Mouse (Mus musculus) liver, postnatal 0 days (tissue): ENCODE measurements around the gene Gabbr2. TPM values are rescaled to one million over a fixed set of nuclear protein-coding genes. Genes with fewer than 3 reads are reported as not detected.
A peak's percentile ranks its signal among the peaks of the same experiment; 100 is the strongest.

Experiments
- ATAC-seq: fragments of 200-750 bp; cut with Nextera tagmentation; 2 replicates; pipeline ENCODE4 v1.8.0; 2017; ENCODE audit warnings: mild to moderate bottlenecking, moderate library complexity
- DNase-seq: peaks from one replicate; pipeline ENCODE4 v3.0.0-alpha.2; 2016
- H3K27ac ChIP-seq: fragments of 300-500 bp; sonication (generic); 2 replicates; pipeline ENCODE4 v1.5.1; 2014; ENCODE audit warnings: antibody characterized with exemption, moderate library complexity, mild to moderate bottlenecking, low read depth
- H3K27me3 ChIP-seq: fragments of 300-500 bp; sonication (generic); 2 replicates; pipeline ENCODE4 v1.6.1; 2014; ENCODE audit warnings: low read length, control low read depth, mixed read lengths; ENCODE audit not compliant: insufficient read depth
- H3K36me3 ChIP-seq: fragments of 300-500 bp; sonication (generic); replicated peaks from 2 replicates; pipeline ENCODE4 v1.6.1; 2014; ENCODE audit warnings: mild to moderate bottlenecking, control low read depth, low read length, moderate library complexity, mixed read lengths; ENCODE audit not compliant: insufficient read depth
- H3K4me1 ChIP-seq: fragments of 300-500 bp; sonication (generic); 2 replicates; pipeline ENCODE4 v1.6.1; 2014; ENCODE audit warnings: antibody characterized with exemption, mild to moderate bottlenecking, control low read depth; ENCODE audit not compliant: insufficient read depth
- H3K4me2 ChIP-seq: fragments of 300-500 bp; sonication (generic); 2 replicates; pipeline ENCODE4 v1.6.1; 2014; ENCODE audit warnings: low read depth, mild to moderate bottlenecking, low read length, moderate library complexity, mixed read lengths
- H3K4me3 ChIP-seq: fragments of 300-500 bp; sonication (generic); 2 replicates; pipeline ENCODE4 v1.5.1; 2014; ENCODE audit warnings: low read depth, low read length
- H3K9ac ChIP-seq: fragments of 300-500 bp; sonication (generic); replicated peaks from 2 replicates; pipeline ENCODE4 v1.6.1; 2014; ENCODE audit warnings: mild to moderate bottlenecking, moderate library complexity
- H3K9me3 ChIP-seq: fragments of 300-500 bp; sonication (generic); 2 replicates; pipeline ENCODE4 v1.6.1; 2016; ENCODE audit warnings: mild to moderate bottlenecking, control low read depth, low read length, mixed read lengths
- CTCF ChIP-seq: sonication (generic); IDR thresholded peaks from 2 replicates; pipeline ENCODE4 v1.5.1; 2016; ENCODE audit warnings: antibody characterized with exemption, low read depth
- EP300 ChIP-seq: IDR thresholded peaks from 2 replicates; pipeline ENCODE4 v1.6.1; 2016; ENCODE audit warnings: antibody characterized with exemption, low read depth, mild to moderate bottlenecking
- WGBS: fragments of 180-500 bp; shearing (Covaris S2); extraction: QIAGEN DNeasy Blood & Tissue Kit; methylation state at CpG from one replicate; pipeline ENCODE4 v1.1.7; 2014; ENCODE audit not compliant: insufficient replicate concordance; 5-methylcytosine and 5-hydroxymethylcytosine counted together
- polyA plus RNA-seq: library from polyadenylated mRNA; unstranded; fragments of >200 nt; fragmentation: Nextera tagmentation; extraction: Ambion mirVana; gene quantifications from 2 replicates; pipeline ENCODE4 v1.2.1, GENCODE M21; 2015

Gabbr2 gene
- polyA plus RNA-seq, 1 experiment from 2014 or later, result 0.20 TPM

DNA sequence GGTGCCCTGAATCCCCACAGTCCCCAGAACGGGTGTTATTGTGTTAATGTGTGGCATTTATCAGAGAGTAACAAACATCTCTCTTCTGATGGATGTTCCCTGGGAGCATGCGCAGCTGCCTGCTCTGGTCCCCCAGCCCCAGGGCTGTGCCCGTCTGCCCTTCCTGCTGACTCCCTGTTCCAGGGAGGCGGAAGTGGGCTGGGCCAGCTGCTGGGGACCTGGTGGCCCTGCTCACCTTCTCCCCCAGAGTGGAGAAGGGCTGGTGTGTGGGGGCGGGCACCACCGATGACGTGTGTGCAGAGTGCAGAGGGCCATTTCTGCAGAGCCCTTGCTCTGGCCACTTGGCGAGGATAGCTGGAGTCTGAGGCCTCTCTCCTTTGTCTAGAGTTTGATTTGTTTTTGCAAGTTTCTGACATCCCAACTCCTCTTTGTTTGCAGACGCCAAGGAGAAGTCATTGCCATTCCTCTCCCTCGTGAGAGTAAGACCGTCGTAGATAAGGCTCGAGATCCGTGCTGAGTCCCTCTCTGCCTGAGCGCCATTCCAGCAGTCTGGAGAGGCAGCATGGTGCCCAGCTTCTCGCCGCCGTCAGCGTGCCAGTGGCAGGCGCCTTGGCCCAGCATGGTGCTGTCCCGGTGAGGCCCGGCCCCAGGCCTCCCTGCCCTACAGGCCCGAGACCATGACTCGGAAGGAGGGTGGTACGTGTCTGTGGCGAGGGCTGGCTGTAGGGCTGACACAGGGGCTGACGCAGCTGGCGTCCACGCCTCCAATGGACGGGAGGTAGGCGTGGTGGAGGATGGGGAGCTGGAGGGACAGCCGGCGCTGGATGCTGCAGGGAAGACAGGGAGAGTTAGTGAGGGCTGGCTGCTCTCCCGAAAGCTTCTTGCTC lies 327.3 kb downstream of the Gabbr2 start:
- TF ChIP-seq EP300 (no peak), CTCF (no peak)
- Histone ChIP-seq H3K9me3 (no peaks in the 10 kb centered on the region), H3K27ac (peak overlapping the region; percentile 22; the same call in 1 of the 2 replicates), H3K4me1 (peaks cover 9% of the 10 kb centered on the region), H3K36me3 (no peaks in the 10 kb centered on the region), H3K4me3 (peak overlapping the region; percentile 30), H3K9ac (peak overlapping the region; percentile 58), H3K4me2 (peak overlapping the region; percentile 67), H3K27me3 (no peaks in the 10 kb centered on the region)
- DNase-seq, result peak; percentile 59
- peak; percentile 77 for ATAC-seq
- WGBS, result 8% methylated on average over 32 of the region's 34 CpGs

DNA sequence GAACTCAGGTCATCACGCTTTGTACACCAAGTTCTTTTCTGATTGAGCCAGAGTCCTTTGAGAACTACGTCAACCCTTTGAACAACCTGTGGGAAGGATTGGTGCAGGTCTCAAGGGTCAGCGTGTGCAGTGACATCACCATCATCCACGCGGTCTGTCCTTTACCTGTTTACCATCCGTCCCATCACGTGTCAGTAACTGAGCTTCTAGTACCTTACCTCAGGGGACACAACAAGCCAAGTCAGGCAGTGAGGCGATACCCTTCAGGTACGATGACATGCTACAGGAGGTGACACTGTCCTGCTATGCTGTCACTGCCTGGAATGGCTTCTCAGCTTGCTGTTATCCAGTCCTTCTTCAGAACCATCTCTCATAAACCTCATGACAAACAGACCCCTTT lies 330.2 kb downstream of the Gabbr2 start:
- TF ChIP-seq EP300 (peak; percentile 59; the same call in 1 of the 2 replicates), CTCF (no peak)
- Histone ChIP-seq H3K36me3 (no peaks in the 10 kb centered on the region), H3K9me3 (no peaks in the 10 kb centered on the region), H3K4me2 (no peak overlapping the region), H3K9ac (no peak overlapping the region), H3K4me3 (no peak overlapping the region), H3K27me3 (no peaks in the 10 kb centered on the region), H3K4me1 (peaks cover 9% of the 10 kb centered on the region), H3K27ac (no peak overlapping the region)
- DNase-seq (peak; percentile 40), ATAC-seq (peak; percentile 85)
- WGBS, result 66% methylated on average over 9 of the region's 9 CpGs

DNA sequence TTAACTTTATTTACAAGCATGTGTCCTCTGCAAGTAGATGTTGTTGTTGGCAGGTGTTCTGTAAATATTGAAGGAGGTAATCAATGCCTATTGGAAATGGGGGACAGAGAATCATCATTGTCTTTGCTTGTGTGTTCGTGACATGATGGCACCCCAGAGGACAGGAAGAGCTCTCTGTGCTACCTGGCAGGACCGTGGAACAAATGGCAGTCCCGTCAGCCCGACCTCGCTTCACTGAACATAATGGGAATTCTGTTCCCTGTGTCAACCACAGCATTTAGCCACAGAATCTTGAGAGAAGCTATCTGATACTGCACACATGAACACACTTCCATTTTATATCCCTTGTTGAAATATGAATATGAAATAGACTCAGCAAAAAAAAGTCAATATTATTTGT lies 332.7 kb downstream of the Gabbr2 start:
- Histone ChIP-seq H3K9ac (no peak overlapping the region), H3K4me1 (peaks cover under 1% of the 10 kb centered on the region), H3K36me3 (no peaks in the 10 kb centered on the region), H3K27ac (no peak overlapping the region), H3K27me3 (no peaks in the 10 kb centered on the region), H3K9me3 (no peaks in the 10 kb centered on the region), H3K4me3 (no peak overlapping the region), H3K4me2 (no peak overlapping the region)
- 76% methylated on average over 5 of the region's 5 CpGs for WGBS
- ATAC-seq (no peak), DNase-seq (no peak)
- no peak for TF ChIP-seq EP300
- no peak for TF ChIP-seq CTCF

DNA sequence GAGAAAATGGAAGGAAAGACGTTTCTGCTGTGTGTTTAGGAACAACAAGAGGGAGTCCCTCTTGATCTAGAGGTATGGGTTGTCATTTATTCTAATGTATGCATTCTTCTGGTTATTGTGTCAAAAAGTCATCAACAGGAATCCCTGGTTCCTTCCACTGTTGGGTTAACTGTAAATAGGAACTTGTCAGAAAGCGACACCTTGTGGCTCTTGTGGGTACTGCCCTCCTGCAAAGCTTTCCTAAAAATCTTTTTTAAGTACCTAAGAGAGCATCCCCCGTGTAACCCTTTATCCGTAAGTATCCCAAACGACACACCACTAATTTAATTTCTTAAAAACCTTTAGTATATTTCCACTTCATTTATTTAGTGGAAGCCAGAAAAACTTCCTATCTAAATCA lies 334.6 kb downstream of the Gabbr2 start:
- H3K4me2 ChIP-seq, result no peak overlapping the region
- H3K9ac ChIP-seq, result no peak overlapping the region
- no peak for ATAC-seq
- WGBS, result 5% methylated on average over 5 of the region's 5 CpGs
- DNase-seq, result peak; percentile 83
- peak; percentile 88 for TF ChIP-seq CTCF
- TF ChIP-seq EP300, result no peak
- H3K36me3 ChIP-seq, result no peaks in the 10 kb centered on the region
- no peak overlapping the region for H3K4me3 ChIP-seq
- no peak overlapping the region for H3K27ac ChIP-seq
- H3K9me3 ChIP-seq, result no peaks in the 10 kb centered on the region
- no peaks in the 10 kb centered on the region for H3K4me1 ChIP-seq
- no peaks in the 10 kb centered on the region for H3K27me3 ChIP-seq

DNA sequence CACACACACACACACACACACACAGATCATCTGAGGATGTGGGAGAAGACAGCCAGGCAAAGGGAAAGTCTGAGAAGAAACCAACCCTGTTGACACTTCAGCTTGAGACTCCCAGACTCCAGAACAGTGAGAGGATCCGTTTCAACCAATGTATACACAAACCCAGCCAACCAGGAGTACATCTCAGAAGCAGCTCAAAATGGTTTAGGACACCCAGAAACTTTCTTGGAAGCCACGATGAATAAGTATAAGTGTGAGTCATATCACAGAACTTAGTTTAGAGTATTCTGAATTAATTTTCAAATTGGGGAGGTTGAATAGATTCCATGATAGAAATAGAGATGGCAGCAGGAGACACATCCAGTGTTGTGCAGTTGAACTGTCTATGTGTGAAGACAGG lies 335.7 kb downstream of the Gabbr2 start:
- no peak overlapping the region for H3K4me3 ChIP-seq
- no peak for TF ChIP-seq EP300
- no peak for TF ChIP-seq CTCF
- DNase-seq, result no peak
- peaks cover under 1% of the 10 kb centered on the region; the same call in 1 of the 2 replicates for H3K4me1 ChIP-seq
- H3K9me3 ChIP-seq, result no peaks in the 10 kb centered on the region
- no peak overlapping the region for H3K4me2 ChIP-seq
- H3K27me3 ChIP-seq, result peaks cover 10% of the 10 kb centered on the region
- 71% methylated on average over 2 of the region's 2 CpGs for WGBS
- H3K36me3 ChIP-seq, result no peaks in the 10 kb centered on the region
- no peak for ATAC-seq
- no peak overlapping the region for H3K27ac ChIP-seq
- no peak overlapping the region for H3K9ac ChIP-seq

DNA sequence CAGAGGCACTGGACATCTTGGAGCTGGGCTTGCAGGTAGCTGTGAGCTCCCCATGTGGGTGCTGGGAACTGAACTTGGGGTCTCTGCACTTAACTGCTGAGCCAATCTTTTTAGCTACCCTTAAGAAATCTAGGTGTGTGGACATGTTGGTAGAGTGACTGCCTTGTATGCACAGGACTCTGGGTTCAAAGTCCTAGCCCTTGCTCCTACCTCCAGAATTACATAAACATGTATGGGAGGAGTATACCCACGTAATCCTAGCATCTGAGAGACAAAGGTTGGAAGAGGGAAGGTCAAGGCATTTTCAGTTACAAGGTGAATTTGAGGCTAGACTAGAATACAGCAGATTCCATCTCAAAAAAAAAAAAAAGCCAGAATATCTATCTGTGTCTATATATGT lies 336.4 kb downstream of the Gabbr2 start:
- Histone ChIP-seq H3K4me2 (no peak overlapping the region), H3K4me1 (peaks cover 6% of the 10 kb centered on the region; the same call in 1 of the 2 replicates), H3K4me3 (no peak overlapping the region), H3K36me3 (no peaks in the 10 kb centered on the region), H3K9me3 (no peaks in the 10 kb centered on the region), H3K27me3 (peaks cover 11% of the 10 kb centered on the region), H3K9ac (no peak overlapping the region), H3K27ac (no peak overlapping the region)
- TF ChIP-seq EP300, result no peak
- TF ChIP-seq CTCF, result no peak
- no peak for ATAC-seq
- DNase-seq, result no peak
- WGBS, result 42% methylated on average over 1 of the region's 1 CpGs
